Mouse (Mus musculus): ENCODE measurements at regions not wholly inside any gene's neighbourhood (a gene's known extent, or its start where the extent isn't known, plus 50 kb on each side); places are given as distances from the start of the nearest gene placed in this dataset.

DNA sequence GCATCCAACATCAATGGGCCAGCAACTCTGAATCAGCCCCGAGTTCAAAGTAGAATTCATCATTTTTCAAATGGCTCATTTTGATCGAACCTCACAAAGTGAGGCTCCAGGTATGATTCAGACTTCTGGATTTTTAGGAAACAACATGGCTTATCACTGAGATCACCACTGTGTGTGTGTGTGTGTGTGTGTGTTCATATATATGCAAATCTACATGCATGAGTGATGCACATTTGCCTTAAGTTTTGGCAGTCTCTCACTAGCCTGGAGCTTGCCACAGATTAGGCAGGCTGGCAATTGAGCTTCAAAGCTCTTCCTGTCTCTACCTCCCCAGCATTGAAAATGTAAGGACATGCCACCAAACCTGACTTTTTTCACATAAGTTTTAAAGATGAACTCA, 195.1 kb upstream of the Mindy3 start:
- DNase-seq = no peak

- DNase-seq = no peak
Observed at GRCm38 (mm10) chr2:12613858-12614257, 194.6 kb upstream of the Mindy3 start.

DNA sequence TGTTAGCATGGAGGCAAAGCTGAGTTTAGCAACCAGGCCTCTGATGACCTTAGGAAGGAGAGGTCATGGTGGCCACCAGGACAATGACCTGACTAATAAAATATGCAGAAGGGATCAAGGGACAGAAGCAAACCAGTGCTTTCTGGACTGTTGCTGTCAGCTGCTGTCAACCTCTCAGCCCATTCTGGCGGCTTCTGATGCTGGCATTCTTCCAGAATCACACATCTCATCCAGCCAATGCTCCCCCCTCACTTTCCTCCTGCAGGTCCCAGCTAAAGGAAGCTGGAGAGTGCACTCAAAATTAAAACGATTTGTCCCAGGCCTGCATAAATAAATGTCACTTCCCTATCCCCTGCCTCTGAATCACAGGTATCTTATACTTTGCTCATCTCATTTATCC, 163.3 kb upstream of the Mindy3 start:
- no peak for DNase-seq

GRCm38 (mm10) chr2:12557736-12558135, 138.5 kb upstream of the Mindy3 start:
- no peak for DNase-seq

DNA sequence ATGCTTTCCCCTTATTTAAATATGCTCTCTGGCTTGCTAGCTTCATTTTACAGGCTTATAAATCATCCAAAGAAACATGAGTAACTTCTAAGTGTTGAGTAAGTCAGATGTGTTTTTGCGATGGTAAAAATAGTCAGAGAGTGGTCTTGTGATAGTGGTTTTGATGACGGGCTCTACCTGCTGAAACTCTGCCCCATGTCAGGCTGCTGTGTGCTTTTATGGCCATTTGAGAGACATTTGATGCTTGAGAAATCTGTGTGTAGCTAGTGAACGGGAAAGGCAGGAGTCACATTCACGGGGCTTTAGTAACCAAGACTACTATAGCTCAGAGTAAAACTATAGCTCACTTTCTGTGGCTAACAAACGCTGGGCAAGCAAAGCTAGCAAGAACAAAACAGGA, 103.1 kb upstream of the Mindy3 start:
- no peak for DNase-seq

DNA sequence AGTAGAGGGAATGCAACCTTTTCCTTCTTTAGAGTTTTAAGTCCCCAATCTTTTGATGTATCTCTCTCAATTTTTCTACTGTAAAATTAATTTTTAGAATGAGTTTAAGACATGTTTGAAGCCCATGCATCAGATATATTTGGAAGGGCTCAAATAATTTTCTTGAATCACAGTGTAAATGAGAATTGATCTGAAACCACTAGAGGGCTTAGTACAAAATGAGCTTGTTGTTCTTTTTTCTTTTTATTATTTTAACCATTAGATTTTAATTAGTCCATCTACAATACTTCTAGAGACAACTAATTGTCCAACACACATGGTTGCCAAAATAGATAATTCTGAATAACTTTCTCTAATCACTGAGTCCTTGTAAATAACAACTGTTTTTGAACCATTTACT, 102.5 kb upstream of the Mindy3 start:
- DNase-seq = no peak

- peak; percentile 14 for DNase-seq
Observed at GRCm38 (mm10) chr2:12492369-12492768, 73.1 kb upstream of the Mindy3 start.

- DNase-seq = no peak
Observed at GRCm38 (mm10) chr2:12469440-12470339, 50.4 kb upstream of the Mindy3 start.

Measured in adrenal gland, postnatal 10 days (tissue).